Mouse (Mus musculus): Measurements from ENCODE around the gene Yod1. TPM values are rescaled to one million over a fixed set of nuclear protein-coding genes. Genes with fewer than 3 reads are reported as not detected.

The Yod1 gene
- polyA plus RNA-seq, 1 experiment: 11.6 TPM

GRCm38 (mm10) chr1:130728070-130728469 lies 10.9 kb downstream of the Yod1 start:
- Histone ChIP-seq H3K4me3 (replicated peaks; ENCODE audit: control insufficient read depth, low read depth, low read length) (no peak overlapping the region), H3K4me1 (ENCODE audit: control insufficient read depth, insufficient read depth, low read length) (no peaks in the 10 kb centered on the region), H3K27ac (ENCODE audit: control insufficient read depth, insufficient read depth, low read depth, low read length, poor library complexity) (no peak overlapping the region)
- TF ChIP-seq CTCF (IDR thresholded peaks at IDR 0.05; ENCODE audit: control insufficient read depth, insufficient read depth, low read length) (no peak), POLR2A (IDR thresholded peaks at IDR 0.05; ENCODE audit: borderline replicate concordance, control insufficient read depth, low read depth, low read length) (no peak)
- 33% methylated on average over 1 of the region's 1 CpGs for WGBS

GRCm38 (mm10) chr1:130728708-130729107 lies 11.6 kb downstream of the Yod1 start:
- Histone ChIP-seq H3K4me3 (replicated peaks; ENCODE audit: control insufficient read depth, low read depth, low read length) (no peak overlapping the region), H3K4me1 (ENCODE audit: control insufficient read depth, insufficient read depth, low read length) (no peaks in the 10 kb centered on the region; the same call in 1 of the 2 replicates), H3K27ac (ENCODE audit: control insufficient read depth, insufficient read depth, low read depth, low read length, poor library complexity) (no peak overlapping the region)
- TF ChIP-seq CTCF (IDR thresholded peaks at IDR 0.05; ENCODE audit: control insufficient read depth, insufficient read depth, low read length): no peak
- TF ChIP-seq POLR2A (IDR thresholded peaks at IDR 0.05; ENCODE audit: borderline replicate concordance, control insufficient read depth, low read depth, low read length): no peak
- WGBS: 89% methylated on average over 3 of the region's 3 CpGs

- Histone ChIP-seq H3K27ac (ENCODE audit: control insufficient read depth, insufficient read depth, low read depth, low read length, poor library complexity) (no peak within 1 kb of the TSS), H3K4me3 (replicated peaks; ENCODE audit: control insufficient read depth, low read depth, low read length) (no peak within 1 kb of the TSS), H3K4me1 (ENCODE audit: control insufficient read depth, insufficient read depth, low read length) (no peaks in the 10 kb centered on the region; the same call in 1 of the 2 replicates)
- WGBS: 69% methylated on average over 2 of the region's 2 CpGs
- no peak for TF ChIP-seq POLR2A (IDR thresholded peaks at IDR 0.05; ENCODE audit: borderline replicate concordance, control insufficient read depth, low read depth, low read length)
These were observed 12.0 kb downstream of the Yod1 start, which contains the start of gene Pfkfb2 for GRCm38 (mm10) chr1:130729153-130729552. Gene Pfkfb2 (minus strand): TSS chr1:130729253.

- 72% methylated on average over 10 of the region's 10 CpGs for WGBS
- Histone ChIP-seq H3K4me1 (ENCODE audit: control insufficient read depth, insufficient read depth, low read length) (no peaks in the 10 kb centered on the region; the same call in 1 of the 2 replicates), H3K4me3 (replicated peaks; ENCODE audit: control insufficient read depth, low read depth, low read length) (peak within 1 kb of the TSS; percentile 18), H3K27ac (ENCODE audit: control insufficient read depth, insufficient read depth, low read depth, low read length, poor library complexity) (no peak within 1 kb of the TSS)
- TF ChIP-seq CTCF (IDR thresholded peaks at IDR 0.05; ENCODE audit: control insufficient read depth, insufficient read depth, low read length) (no peak), POLR2A (IDR thresholded peaks at IDR 0.05; ENCODE audit: borderline replicate concordance, control insufficient read depth, low read depth, low read length) (no peak)
These were observed 14.7 kb downstream of the Yod1 start, which contains the start of gene AA986860 for GRCm38 (mm10) chr1:130731741-130732337. Gene AA986860 (plus strand): TSS chr1:130731976.

GRCm38 (mm10) chr1:130732706-130733658 lies 15.9 kb downstream of the Yod1 start:
- H3K4me1 ChIP-seq (ENCODE audit: control insufficient read depth, insufficient read depth, low read length): no peaks in the 10 kb centered on the region; the same call in 1 of the 2 replicates
- 50% methylated on average over 13 of the region's 13 CpGs for WGBS
- peak overlapping the region; percentile 17 for H3K4me3 ChIP-seq (replicated peaks; ENCODE audit: control insufficient read depth, low read depth, low read length)
- TF ChIP-seq POLR2A (IDR thresholded peaks at IDR 0.05; ENCODE audit: borderline replicate concordance, control insufficient read depth, low read depth, low read length) (no peak), CTCF (IDR thresholded peaks at IDR 0.05; ENCODE audit: control insufficient read depth, insufficient read depth, low read length) (no peak)
- no peak overlapping the region for H3K27ac ChIP-seq (ENCODE audit: control insufficient read depth, insufficient read depth, low read depth, low read length, poor library complexity)

- H3K27ac ChIP-seq (ENCODE audit: control insufficient read depth, insufficient read depth, low read depth, low read length, poor library complexity): no peak overlapping the region; the same call in 1 of the 2 replicates
- no peaks in the 10 kb centered on the region; the same call in 1 of the 2 replicates for H3K4me1 ChIP-seq (ENCODE audit: control insufficient read depth, insufficient read depth, low read length)
- TF ChIP-seq POLR2A (IDR thresholded peaks at IDR 0.05; ENCODE audit: borderline replicate concordance, control insufficient read depth, low read depth, low read length) (no peak), CTCF (IDR thresholded peaks at IDR 0.05; ENCODE audit: control insufficient read depth, insufficient read depth, low read length) (no peak)
- no peak overlapping the region for H3K4me3 ChIP-seq (replicated peaks; ENCODE audit: control insufficient read depth, low read depth, low read length)
- 84% methylated on average over 4 of the region's 4 CpGs for WGBS
These were observed 16.5 kb downstream of the Yod1 start for GRCm38 (mm10) chr1:130733671-130734070.

DNA sequence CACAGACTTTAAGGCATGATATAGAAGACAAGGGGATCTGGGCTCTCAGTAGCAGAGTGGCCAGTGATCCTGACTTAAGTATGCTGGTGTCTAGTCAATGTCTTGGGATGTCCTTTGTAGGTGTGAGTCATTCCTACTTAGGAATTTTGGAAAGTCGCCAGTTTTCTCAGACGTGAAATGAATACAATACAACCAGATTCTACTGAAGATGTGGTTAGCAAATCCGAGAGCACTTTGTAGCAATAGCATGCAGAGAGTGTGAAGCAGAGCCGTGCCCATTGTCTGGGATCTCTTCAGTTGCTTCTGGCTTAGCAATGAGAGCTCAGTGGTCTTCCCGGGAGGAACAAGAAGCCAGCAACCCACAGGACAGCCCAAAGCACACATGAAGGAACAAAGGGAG lies 17.3 kb downstream of the Yod1 start:
- WGBS: 83% methylated on average over 5 of the region's 5 CpGs
- no peak for TF ChIP-seq CTCF (IDR thresholded peaks at IDR 0.05; ENCODE audit: control insufficient read depth, insufficient read depth, low read length)
- TF ChIP-seq POLR2A (IDR thresholded peaks at IDR 0.05; ENCODE audit: borderline replicate concordance, control insufficient read depth, low read depth, low read length): no peak
- no peak overlapping the region for H3K4me3 ChIP-seq (replicated peaks; ENCODE audit: control insufficient read depth, low read depth, low read length)
- H3K27ac ChIP-seq (ENCODE audit: control insufficient read depth, insufficient read depth, low read depth, low read length, poor library complexity): no peak overlapping the region
- H3K4me1 ChIP-seq (ENCODE audit: control insufficient read depth, insufficient read depth, low read length): no peaks in the 10 kb centered on the region; the same call in 1 of the 2 replicates

DNA sequence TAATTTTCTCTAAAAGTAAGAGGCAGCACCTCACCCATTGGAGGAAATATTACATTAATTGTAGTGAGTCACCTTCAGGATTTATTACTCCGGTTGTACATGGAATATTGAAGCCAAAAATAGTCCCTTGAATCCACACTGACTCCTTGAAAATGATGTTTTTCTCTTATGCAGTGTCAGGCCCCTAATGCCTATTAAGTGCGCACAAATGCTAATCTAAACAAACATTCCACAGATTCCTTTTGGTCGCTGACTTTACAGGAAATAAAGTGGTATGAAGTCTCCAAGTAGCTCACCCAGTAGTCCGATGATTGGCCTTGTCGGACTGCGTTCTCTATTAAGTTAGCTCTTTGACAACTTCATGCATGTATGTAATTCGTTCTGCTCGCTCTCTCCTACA lies 17.7 kb downstream of the Yod1 start:
- H3K4me1 ChIP-seq (ENCODE audit: control insufficient read depth, insufficient read depth, low read length): no peaks in the 10 kb centered on the region; the same call in 1 of the 2 replicates
- TF ChIP-seq POLR2A (IDR thresholded peaks at IDR 0.05; ENCODE audit: borderline replicate concordance, control insufficient read depth, low read depth, low read length) (no peak), CTCF (IDR thresholded peaks at IDR 0.05; ENCODE audit: control insufficient read depth, insufficient read depth, low read length) (no peak)
- 91% methylated on average over 8 of the region's 8 CpGs for WGBS
- H3K4me3 ChIP-seq (replicated peaks; ENCODE audit: control insufficient read depth, low read depth, low read length): no peak overlapping the region
- H3K27ac ChIP-seq (ENCODE audit: control insufficient read depth, insufficient read depth, low read depth, low read length, poor library complexity): no peak overlapping the region

All from bone marrow, adult 2 months (tissue).